In genomic region chr4:141240617-141241016, GRCm38 (mm10) we compare ENCODE assay signal across 10 mouse cellular contexts. TPM values are rescaled to one million over a fixed set of nuclear protein-coding genes. Genes with fewer than 3 reads are reported as not detected.
A peak's percentile ranks its signal among the peaks of the same experiment; 100 is the strongest.
DNase-seq lines count a peak whose midpoint lies in the region; ATAC-seq and TF ChIP-seq lines count a peak whose summit lies in the region.
"Had no signal": no experiment of that assay in that cellular context is flagged by ENCODE, and none has a peak within 500 bp of the region (broad histone marks: within the 10 kb centered on the region; RNA-seq: fewer than 3 reads in every experiment).

No protein-coding gene starts in this region.

- peak; percentile 10; the same call in 1 of the 2 replicates for ATAC-seq in heart, embryonic 12.5 days (ENCODE audit: insufficient number of reproducible peaks, low FRiP score)
- ATAC-seq in lung, embryonic 14.5 days (ENCODE audit: insufficient read depth): 0 out of 2 replicates have a peak, but pooled peaks have one; percentile 1
- ATAC-seq: Patski had no signal

- no peaks in the 10 kb centered on the region for H3K36me3 ChIP-seq in heart, embryonic 12.5 days
- H3K36me3 ChIP-seq in lung, embryonic 14.5 days (ENCODE audit: insufficient read depth): no peaks in the 10 kb centered on the region

- peaks cover 91% of the 10 kb centered on the region for H3K27me3 ChIP-seq in heart, embryonic 12.5 days (replicated peaks)
- H3K27me3 ChIP-seq in lung, embryonic 14.5 days (ENCODE audit: insufficient read depth, low read length): peaks cover 35% of the 10 kb centered on the region
- H3K27me3 ChIP-seq: Patski had no signal

- H3K4me3 ChIP-seq in heart, embryonic 12.5 days: no peak overlapping the region
- H3K4me3 ChIP-seq in lung, embryonic 14.5 days (ENCODE audit: low read depth, low read length): peak overlapping the region; percentile 19
- H3K4me3 ChIP-seq: megakaryocyte, embryonic 14.5 days had no signal

- H3K4me2 ChIP-seq in heart, embryonic 12.5 days: peak overlapping the region; percentile 82
- H3K4me2 ChIP-seq in lung, embryonic 14.5 days: peak overlapping the region; percentile 78

- DNase-seq in heart, adult 9 months (ENCODE audit: low spot score in 2 of 2): no peak
- peak; percentile 66 for DNase-seq in embryo, embryonic 10.5 days (ENCODE audit: low spot score)
- peak; percentile 84 to 86 for DNase-seq in kidney, adult 8-10 months
- peak; percentile 83 for DNase-seq in lung, embryonic 14.5 days
- no peak for DNase-seq in gastrocnemius, adult 8-10 months (ENCODE audit: low spot score in 2 of 2)
- DNase-seq in B cell, adult 2 months: no peak
- DNase-seq in frontal cortex, postnatal 10 days (ENCODE audit: low spot score in 2 of 2): no peak

- no peak overlapping the region for H3K9ac ChIP-seq in heart, embryonic 12.5 days
- H3K9ac ChIP-seq in lung, embryonic 14.5 days: peak overlapping the region; percentile 6; the same call in 1 of the 2 replicates

- no peak for TF ChIP-seq CTCF in lung, embryonic 14.5 days (IDR thresholded peaks at IDR 0.05; ENCODE audit: low read depth)

- H3K9me3 ChIP-seq in heart, embryonic 12.5 days (replicated peaks): no peaks in the 10 kb centered on the region
- no peaks in the 10 kb centered on the region for H3K9me3 ChIP-seq in lung, embryonic 14.5 days (ENCODE audit: low read depth, low read length)
- H3K9me3 ChIP-seq: megakaryocyte, embryonic 14.5 days had no signal

- WGBS in heart, embryonic 12.5 days: 2% methylated on average over 14 of the region's 14 CpGs
- WGBS in lung, embryonic 14.5 days: under 1% methylated on average over 14 of the region's 14 CpGs

- H3K27ac ChIP-seq in heart, embryonic 12.5 days (ENCODE audit: poor library complexity, severe bottlenecking): no peak overlapping the region
- H3K27ac ChIP-seq in lung, embryonic 14.5 days (ENCODE audit: low read depth): peak overlapping the region; percentile 55; the same call in 1 of the 2 replicates

- H3K4me1 ChIP-seq in heart, embryonic 12.5 days (replicated peaks): peaks cover 42% of the 10 kb centered on the region
- H3K4me1 ChIP-seq in lung, embryonic 14.5 days (ENCODE audit: insufficient read depth): peaks cover 46% of the 10 kb centered on the region

RNA-seq across cellular contexts. Expression of gene Arhgef19, which starts 1.3 kb away (rescaled TPM):
- polyA plus RNA-seq in heart, embryonic 12.5 days (2016; fragmentation: Nextera tagmentation; extraction: Ambion mirVana): 2.6 and 3.1 TPM in 2 replicates
- polyA plus RNA-seq in lung, embryonic 14.5 days (2014; fragmentation: Nextera tagmentation; extraction: Ambion mirVana): 20.1 and 21.1 TPM in 2 replicates
- 1 to 10 TPM in 1 of 4 experiments, under 1 TPM in 3; 0.10 to 1.1 (median 0.22) TPM for total RNA-seq in gastrocnemius, adult 8-10 months (2022)

RNA-seq across cellular contexts. Expression of gene Rsg1, which starts 26.9 kb away (rescaled TPM):
- polyA plus RNA-seq in heart, embryonic 12.5 days (2016; fragmentation: Nextera tagmentation; extraction: Ambion mirVana): 2.0 and 2.3 TPM in 2 replicates
- 5.3 and 6.3 TPM in 2 replicates for polyA plus RNA-seq in lung, embryonic 14.5 days (2014; fragmentation: Nextera tagmentation; extraction: Ambion mirVana)
- total RNA-seq in gastrocnemius, adult 8-10 months (2022): 1 to 10 TPM in 1 of 4 experiments, not detected in 3; 1.4 TPM

Comparison
In these comparisons a context has a peak if more than half of its experiments do, and no peak if none do; other contexts are left out.
1. DNase-seq: peak in embryo, embryonic 10.5 days (single experiment), kidney, adult 8-10 months (2 of 2) and lung, embryonic 14.5 days (single experiment); none in heart, adult 9 months (0 of 2), gastrocnemius, adult 8-10 months (0 of 2), B cell, adult 2 months (0 of 2) and frontal cortex, postnatal 10 days (0 of 2).